Mouse (Mus musculus) heart, embryonic 13.5 days (tissue): ENCODE data around the gene Ush2a. TPM values are rescaled to one million over a fixed set of nuclear protein-coding genes. Genes with fewer than 3 reads are reported as not detected.

Experiments
- ATAC-seq: fragments of 200-750 bp; cut with Nextera tagmentation; 2 replicates; pipeline ENCODE4 v1.8.0; 2017; ENCODE audit warnings: moderate TSS enrichment; ENCODE audit not compliant: insufficient number of reproducible peaks, low FRiP score, low TSS enrichment; ENCODE audit errors: extremely low read depth
- H3K27ac ChIP-seq: fragments of 300-500 bp; sonication (generic); replicated peaks from 2 replicates; pipeline ENCODE4 v1.5.1; 2015; ENCODE audit warnings: moderate library complexity, mild to moderate bottlenecking, inconsistent platforms
- H3K27me3 ChIP-seq: fragments of 300-500 bp; sonication (generic); replicated peaks from 2 replicates; pipeline ENCODE4 v1.6.1; 2015; ENCODE audit warnings: mild to moderate bottlenecking, inconsistent platforms
- H3K36me3 ChIP-seq: fragments of 300-500 bp; sonication (generic); 2 replicates; pipeline ENCODE4 v1.6.1; 2015; ENCODE audit warnings: mild to moderate bottlenecking, inconsistent platforms
- H3K4me1 ChIP-seq: fragments of 300-500 bp; sonication (generic); 2 replicates; pipeline ENCODE4 v1.6.1; 2015; ENCODE audit warnings: inconsistent platforms
- H3K4me2 ChIP-seq: fragments of 300-500 bp; sonication (generic); 2 replicates; pipeline ENCODE4 v1.6.1; 2015; ENCODE audit warnings: inconsistent platforms, mild to moderate bottlenecking, moderate library complexity
- H3K4me3 ChIP-seq: fragments of 300-500 bp; sonication (generic); 2 replicates; pipeline ENCODE4 v1.5.1; 2015; ENCODE audit warnings: moderate library complexity, mild to moderate bottlenecking, inconsistent platforms
- H3K9ac ChIP-seq: fragments of 300-500 bp; sonication (generic); 2 replicates; pipeline ENCODE4 v1.6.1; 2015; ENCODE audit warnings: inconsistent platforms, mild to moderate bottlenecking, moderate library complexity
- H3K9me3 ChIP-seq: fragments of 300-500 bp; sonication (generic); 2 replicates; pipeline ENCODE4 v1.6.1; 2016; ENCODE audit warnings: inconsistent platforms
- WGBS: fragments of 180-500 bp; shearing (Covaris S2); methylation state at CpG from one replicate; pipeline ENCODE4 v1.1.7; 2015; ENCODE audit warnings: mixed read lengths; 5-methylcytosine and 5-hydroxymethylcytosine counted together
- polyA plus RNA-seq: library from polyadenylated mRNA; unstranded; fragments of >200 nt; fragmentation: Nextera tagmentation; extraction: Ambion mirVana; gene quantifications from 2 replicates; pipeline ENCODE4 v1.2.1, GENCODE M21; 2015

Gene Ush2a
- polyA plus RNA-seq, 1 experiment from 2014 or later, result 0.07 TPM

GRCm38 (mm10) chr1:188837613-188838295 lies 575.9 kb downstream of the Ush2a start:
- no peak overlapping the region for H3K27ac ChIP-seq
- ATAC-seq, result no peak
- H3K36me3 ChIP-seq, result no peaks in the 10 kb centered on the region
- H3K4me1 ChIP-seq, result peaks cover 15% of the 10 kb centered on the region; the same call in 1 of the 2 replicates
- 75% methylated on average over 5 of the region's 5 CpGs for WGBS
- H3K27me3 ChIP-seq, result no peaks in the 10 kb centered on the region
- H3K4me3 ChIP-seq, result no peak overlapping the region
- H3K4me2 ChIP-seq, result no peak overlapping the region
- H3K9me3 ChIP-seq, result no peaks in the 10 kb centered on the region
- no peak overlapping the region for H3K9ac ChIP-seq

- Histone ChIP-seq H3K9ac (no peak overlapping the region), H3K4me2 (no peak overlapping the region), H3K9me3 (no peaks in the 10 kb centered on the region), H3K4me3 (no peak overlapping the region), H3K4me1 (no peaks in the 10 kb centered on the region), H3K27ac (no peak overlapping the region), H3K36me3 (no peaks in the 10 kb centered on the region), H3K27me3 (no peaks in the 10 kb centered on the region)
- 77% methylated on average over 6 of the region's 6 CpGs for WGBS
- ATAC-seq, result no peak
Measured at GRCm38 (mm10) chr1:188847242-188847641, 585.4 kb downstream of the Ush2a start.

- Histone ChIP-seq H3K4me2 (no peak overlapping the region), H3K27ac (no peak overlapping the region), H3K9ac (no peak overlapping the region), H3K27me3 (no peaks in the 10 kb centered on the region), H3K36me3 (no peaks in the 10 kb centered on the region), H3K4me3 (no peak overlapping the region), H3K9me3 (no peaks in the 10 kb centered on the region), H3K4me1 (no peaks in the 10 kb centered on the region)
- 66% methylated on average over 5 of the region's 5 CpGs for WGBS
- ATAC-seq, result no peak
Measured at GRCm38 (mm10) chr1:188852776-188853175, 591.0 kb downstream of the Ush2a start.

- H3K27me3 ChIP-seq, result no peaks in the 10 kb centered on the region
- no peaks in the 10 kb centered on the region for H3K9me3 ChIP-seq
- no peaks in the 10 kb centered on the region for H3K36me3 ChIP-seq
- no peak overlapping the region for H3K9ac ChIP-seq
- H3K4me3 ChIP-seq, result no peak overlapping the region
- H3K27ac ChIP-seq, result no peak overlapping the region
- ATAC-seq, result no peak
- no peak overlapping the region for H3K4me2 ChIP-seq
- H3K4me1 ChIP-seq, result no peaks in the 10 kb centered on the region
Measured at GRCm38 (mm10) chr1:188854240-188854639, 592.4 kb downstream of the Ush2a start.

GRCm38 (mm10) chr1:188855034-188855433 lies 593.2 kb downstream of the Ush2a start:
- 96% methylated on average over 2 of the region's 2 CpGs for WGBS
- Histone ChIP-seq H3K27me3 (no peaks in the 10 kb centered on the region), H3K27ac (no peak overlapping the region), H3K9me3 (no peaks in the 10 kb centered on the region), H3K9ac (no peak overlapping the region), H3K36me3 (no peaks in the 10 kb centered on the region), H3K4me2 (no peak overlapping the region), H3K4me1 (no peaks in the 10 kb centered on the region), H3K4me3 (no peak overlapping the region)
- ATAC-seq, result no peak

GRCm38 (mm10) chr1:188859718-188860117 lies 597.9 kb downstream of the Ush2a start:
- H3K27ac ChIP-seq, result no peak overlapping the region
- H3K27me3 ChIP-seq, result no peaks in the 10 kb centered on the region
- no peak for ATAC-seq
- 91% methylated on average over 5 of the region's 5 CpGs for WGBS
- no peaks in the 10 kb centered on the region for H3K36me3 ChIP-seq
- H3K9ac ChIP-seq, result no peak overlapping the region
- no peaks in the 10 kb centered on the region for H3K9me3 ChIP-seq
- no peak overlapping the region for H3K4me2 ChIP-seq
- H3K4me1 ChIP-seq, result no peaks in the 10 kb centered on the region
- H3K4me3 ChIP-seq, result no peak overlapping the region

GRCm38 (mm10) chr1:188865881-188866280 lies 604.1 kb downstream of the Ush2a start:
- Histone ChIP-seq H3K9me3 (no peaks in the 10 kb centered on the region), H3K27ac (no peak overlapping the region), H3K36me3 (no peaks in the 10 kb centered on the region), H3K9ac (no peak overlapping the region), H3K4me2 (peak overlapping the region; percentile 54), H3K27me3 (no peaks in the 10 kb centered on the region), H3K4me3 (peak overlapping the region; percentile 13), H3K4me1 (peaks cover 12% of the 10 kb centered on the region)
- no peak for ATAC-seq
- 44% methylated on average over 5 of the region's 5 CpGs for WGBS

- no peak for ATAC-seq
- WGBS, result 40% methylated on average over 11 of the region's 11 CpGs
- H3K36me3 ChIP-seq, result no peaks in the 10 kb centered on the region
- peak overlapping the region; percentile 13 for H3K4me3 ChIP-seq
- H3K9ac ChIP-seq, result no peak overlapping the region
- no peak overlapping the region for H3K27ac ChIP-seq
- H3K4me1 ChIP-seq, result peaks cover 12% of the 10 kb centered on the region
- no peaks in the 10 kb centered on the region for H3K9me3 ChIP-seq
- no peaks in the 10 kb centered on the region for H3K27me3 ChIP-seq
- H3K4me2 ChIP-seq, result peak overlapping the region; percentile 54
Measured at GRCm38 (mm10) chr1:188866515-188866914, 604.7 kb downstream of the Ush2a start.

GRCm38 (mm10) chr1:188878531-188879055 lies 616.8 kb downstream of the Ush2a start:
- Histone ChIP-seq H3K27me3 (no peaks in the 10 kb centered on the region), H3K9me3 (no peaks in the 10 kb centered on the region), H3K4me3 (no peak overlapping the region), H3K4me1 (no peaks in the 10 kb centered on the region), H3K36me3 (no peaks in the 10 kb centered on the region), H3K4me2 (no peak overlapping the region), H3K9ac (no peak overlapping the region), H3K27ac (no peak overlapping the region)
- WGBS, result 84% methylated on average over 4 of the region's 4 CpGs
- ATAC-seq, result no peak

- Histone ChIP-seq H3K4me1 (peaks cover 21% of the 10 kb centered on the region), H3K4me3 (no peak overlapping the region), H3K9me3 (no peaks in the 10 kb centered on the region), H3K27me3 (no peaks in the 10 kb centered on the region), H3K36me3 (no peaks in the 10 kb centered on the region), H3K9ac (no peak overlapping the region), H3K27ac (no peak overlapping the region), H3K4me2 (0 out of 2 replicates have a peak overlapping the region, but pooled peaks have one; percentile 18)
- no peak for ATAC-seq
- WGBS, result 13% methylated on average over 4 of the region's 4 CpGs
Measured at GRCm38 (mm10) chr1:188896906-188897551, 635.2 kb downstream of the Ush2a start.

- Histone ChIP-seq H3K27me3 (0 out of 2 replicates have a peak, but pooled peaks cover 4% of the 10 kb centered on the region), H3K9me3 (no peaks in the 10 kb centered on the region), H3K4me3 (no peak overlapping the region), H3K9ac (no peak overlapping the region), H3K4me2 (no peak overlapping the region; the same call in 1 of the 2 replicates), H3K36me3 (no peaks in the 10 kb centered on the region), H3K27ac (no peak overlapping the region), H3K4me1 (no peaks in the 10 kb centered on the region)
- WGBS, result 36% methylated on average over 10 of the region's 10 CpGs
- no peak for ATAC-seq
Measured at GRCm38 (mm10) chr1:188904091-188904490, 642.3 kb downstream of the Ush2a start.
